Mouse (Mus musculus) stomach, postnatal 0 days (tissue): Measurements from ENCODE around the gene Gpsm1.

Experiments used
- CTCF ChIP-seq: IDR thresholded peaks from 2 replicates; pipeline ENCODE4 v1.5.1; 2016; ENCODE audit warnings: antibody characterized with exemption, low read depth, mild to moderate bottlenecking, moderate library complexity
- EP300 ChIP-seq: optimal IDR thresholded peaks from 2 replicates; pipeline ENCODE3; 2016; ENCODE audit warnings: antibody characterized with exemption

DNA sequence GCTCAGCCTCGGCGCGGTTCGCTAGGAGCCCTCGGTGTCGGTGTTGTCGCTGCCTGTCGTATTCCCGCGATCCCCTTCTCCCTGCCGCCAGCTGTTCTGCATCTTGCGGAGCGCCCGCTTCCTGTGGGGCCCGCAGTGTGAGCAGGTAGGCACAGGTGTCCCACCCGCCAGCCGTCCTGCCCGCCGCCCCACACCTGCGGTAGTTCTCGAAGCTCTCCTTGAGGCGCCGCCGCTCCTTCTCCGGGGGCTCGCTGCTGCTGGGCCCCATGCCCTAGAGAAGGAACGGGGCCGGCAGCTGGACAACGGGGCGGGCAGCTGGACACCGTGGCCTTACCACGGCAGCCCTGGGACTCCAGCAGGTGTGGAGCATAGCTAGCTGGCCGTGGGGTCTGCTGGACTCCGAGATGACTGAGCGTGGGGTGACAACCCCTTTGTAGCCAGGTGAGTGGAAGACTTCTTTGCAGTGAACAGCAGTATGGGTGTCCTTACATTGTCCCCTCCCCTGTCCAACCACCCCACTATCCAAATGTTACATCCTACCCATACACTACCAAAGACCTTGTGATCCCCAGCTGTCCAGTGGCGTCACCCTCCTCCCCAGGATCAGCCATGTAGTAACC, 37.1 kb downstream of the Gpsm1 start:
- TF ChIP-seq CTCF = no peak
- TF ChIP-seq EP300 = no peak
